Mouse (Mus musculus) ES-E14 (cell line): ENCODE measurements around the gene Gm49027.

Experiments
- CHD2 ChIP-seq: IDR thresholded peaks from 2 replicates; pipeline ENCODE4 v1.6.1; 2014; ENCODE audit warnings: mild to moderate bottlenecking, low read depth, low read length, inconsistent platforms
- HCFC1 ChIP-seq: IDR thresholded peaks from 2 replicates; pipeline ENCODE4 v1.6.1; 2012; ENCODE audit warnings: low read length, inconsistent platforms, borderline replicate concordance; ENCODE audit not compliant: insufficient read depth

DNA sequence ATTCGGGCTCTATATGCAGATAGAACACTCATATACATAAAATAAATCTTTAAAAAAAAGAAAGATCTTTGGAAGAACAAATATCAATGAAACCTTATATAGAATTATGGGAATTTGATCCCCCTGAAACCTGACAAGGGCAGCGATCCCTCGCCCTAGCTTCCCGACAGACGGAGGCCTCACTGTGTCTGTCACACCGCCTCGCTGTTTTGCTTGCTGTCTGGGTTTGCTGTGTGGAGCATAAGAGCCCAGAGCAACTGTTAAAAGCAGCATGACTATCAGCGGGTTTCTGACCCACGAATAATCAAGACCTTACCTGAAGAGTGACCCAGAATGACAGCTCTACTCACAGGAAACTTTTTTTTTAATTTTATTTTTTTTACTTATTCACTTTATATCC, 4.6 kb downstream of the Gm49027 start:
- TF ChIP-seq CHD2 (no peak), HCFC1 (no peak)
